Mouse (Mus musculus): ENCODE measurements around the gene Olfr317.
"Not testable (repeated sequence)": the region's sequence is repeated elsewhere in the genome, so short reads cannot be mapped to it uniquely, and the experiment has no call there.

The Olfr317 gene

DNA sequence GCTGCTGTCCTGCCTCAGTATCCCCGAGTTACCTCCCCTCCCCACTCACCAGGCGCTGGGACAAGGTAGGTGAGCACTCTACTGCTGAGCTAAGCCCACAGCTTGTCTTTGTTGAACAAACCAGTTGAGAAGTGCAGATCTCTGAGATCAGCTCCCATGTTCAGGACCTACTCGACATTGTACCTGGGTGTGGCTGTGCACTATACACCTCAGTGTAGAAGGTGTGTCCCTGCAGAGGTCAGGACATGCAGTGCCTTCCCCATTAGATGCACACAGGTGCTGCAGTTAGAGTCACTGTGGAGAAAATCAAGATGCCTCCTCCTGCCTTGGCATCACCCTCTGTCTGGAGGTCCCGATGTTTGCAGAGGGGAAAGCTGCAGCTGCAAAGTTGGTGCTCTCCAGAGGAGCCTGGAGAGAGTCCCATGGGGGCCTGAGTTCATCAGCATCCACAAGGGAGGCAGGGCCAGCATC is at the start of gene Olfr317:
TSS of gene Olfr317 (minus strand) at position 421 of the 471 bp plus-strand sequence.
- DNase-seq (ENCODE audit: low read depth, low spot score): no peak

DNA sequence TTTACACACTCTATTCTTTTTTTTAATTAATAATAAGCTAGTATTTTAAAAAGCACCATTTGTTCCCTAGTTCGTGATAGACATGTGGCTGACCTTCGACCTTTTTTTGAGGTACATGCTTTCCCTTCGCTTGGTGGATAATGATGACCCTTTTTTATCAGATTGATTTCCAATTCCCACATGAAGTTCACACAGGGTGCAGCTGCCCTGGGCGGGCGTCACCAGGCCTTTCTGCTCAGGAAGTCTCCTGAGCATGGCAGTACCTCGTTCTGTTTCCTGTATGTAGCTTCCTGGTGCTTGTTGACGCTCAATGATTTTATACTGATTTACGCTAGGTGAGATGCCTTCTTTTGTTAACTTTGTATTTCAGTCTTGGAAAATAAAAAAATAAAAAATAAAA is 49.3 kb upstream of the Olfr317 start:
- DNase-seq (ENCODE audit: low read depth, low spot score): peak; percentile 29

DNA sequence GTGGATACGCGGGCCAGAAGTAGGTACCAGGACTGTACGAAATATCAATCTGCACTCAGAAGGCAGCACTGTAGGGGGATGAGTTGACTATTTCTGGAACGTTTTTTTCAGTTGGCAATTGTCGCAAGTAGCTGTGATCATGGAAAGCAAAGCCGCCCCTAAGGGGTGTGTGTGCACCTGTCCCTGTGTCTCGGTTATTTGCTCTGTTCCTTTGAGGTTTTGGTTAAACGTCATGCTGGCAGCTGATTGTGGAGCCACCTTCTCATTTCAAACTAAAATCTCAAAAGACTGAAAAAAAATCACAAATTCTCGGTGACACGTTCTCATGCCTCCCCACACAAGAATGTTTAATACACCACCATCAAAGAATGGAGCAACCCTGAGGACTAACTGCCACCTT is 48.6 kb upstream of the Olfr317 start:
- DNase-seq (ENCODE audit: low read depth, low spot score): peak; percentile 33

DNA sequence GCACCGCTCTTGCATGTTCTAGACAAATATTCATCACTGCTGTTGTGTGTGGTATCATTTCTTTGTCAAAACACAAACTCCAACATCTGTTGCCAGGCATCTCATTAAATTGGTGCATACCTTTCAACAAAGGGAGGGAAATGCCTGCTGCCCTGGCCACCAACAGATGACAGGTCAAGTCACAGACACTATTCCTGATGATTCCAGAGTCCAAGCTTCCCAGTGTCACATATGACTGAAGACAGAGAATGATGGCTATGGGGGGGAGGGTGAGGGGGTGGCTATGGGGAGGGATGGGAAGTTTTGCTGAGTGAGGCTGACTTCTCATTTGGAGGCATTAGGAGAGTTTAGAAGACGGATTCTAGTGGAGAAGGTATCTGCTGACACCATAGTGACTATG is 45.2 kb upstream of the Olfr317 start:
- DNase-seq (ENCODE audit: low read depth, low spot score): no peak

DNA sequence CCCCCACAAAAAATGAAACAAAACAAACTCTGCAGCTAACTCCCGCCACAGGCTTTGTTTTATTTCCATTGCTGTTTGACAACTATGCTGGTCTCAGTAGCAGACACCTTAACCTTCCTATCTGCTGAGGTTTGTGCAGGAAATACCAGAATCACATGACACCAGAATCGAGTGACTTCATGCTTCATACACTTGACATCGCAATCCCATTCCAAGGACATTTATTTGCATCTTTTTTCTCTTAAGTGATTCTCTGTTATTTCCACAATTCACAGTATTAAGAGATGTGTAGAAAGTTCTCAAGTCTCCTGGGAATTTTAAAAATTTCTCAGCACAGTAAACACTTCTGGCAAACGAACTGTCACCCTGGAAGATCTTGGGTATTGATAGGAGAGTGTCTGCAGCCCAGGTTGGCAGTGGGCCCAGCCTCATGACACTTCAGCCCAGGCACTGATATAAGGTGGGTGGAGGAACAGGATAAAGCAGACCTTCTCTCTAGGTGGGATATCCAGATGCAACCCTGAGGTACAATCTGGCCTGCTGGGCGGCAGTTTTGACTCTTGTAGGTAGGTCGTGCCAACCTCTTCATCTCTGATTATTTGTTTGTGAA is 43.6 kb upstream of the Olfr317 start, which contains the start of gene Olfr314:
TSS of gene Olfr314 (plus strand) at position 473 of the 610 bp plus-strand sequence.
- no peak for DNase-seq (ENCODE audit: low read depth, low spot score)

DNA sequence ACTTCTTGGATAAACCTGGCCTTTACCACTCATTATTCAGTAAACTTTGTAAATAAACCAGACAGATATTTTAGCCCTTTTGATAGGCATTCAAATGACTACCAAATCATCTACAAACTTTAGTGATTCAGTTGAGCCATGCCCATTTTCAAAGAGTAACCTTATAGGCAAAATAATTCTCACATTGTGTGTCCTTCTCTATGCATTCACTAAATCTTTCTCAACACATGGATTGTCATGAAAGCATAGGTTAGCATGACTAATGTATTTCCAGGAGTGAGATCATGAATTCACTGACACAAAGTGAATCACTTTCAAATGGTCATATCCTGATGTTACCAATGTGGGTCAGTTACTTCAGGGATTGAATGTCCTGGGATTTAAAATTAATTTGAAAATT is 33.9 kb upstream of the Olfr317 start, which contains the start of gene Olfr315:
TSS of gene Olfr315 (plus strand) at position 301 of the 400 bp plus-strand sequence.
- DNase-seq (ENCODE audit: low read depth, low spot score): no peak

DNA sequence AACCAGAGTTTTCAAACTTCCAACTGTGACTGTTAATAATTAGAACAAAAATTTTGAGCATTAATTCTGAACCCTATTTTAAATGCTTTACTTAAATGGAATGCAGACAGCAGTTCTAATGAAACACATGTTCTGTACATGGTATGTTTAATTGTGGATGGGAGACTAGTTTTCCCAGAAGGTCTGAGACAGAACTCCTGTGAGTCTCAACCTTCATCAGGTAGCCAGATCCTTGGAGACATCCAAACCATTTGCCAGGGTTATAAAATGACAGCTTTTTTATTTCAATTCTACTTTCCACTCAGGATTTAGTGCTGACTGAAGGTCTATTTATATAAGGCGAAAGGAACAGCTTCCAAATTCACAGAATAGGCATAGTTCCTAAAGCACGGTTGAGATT is 13.4 kb upstream of the Olfr317 start, which contains the start of gene Olfr316:
TSS of gene Olfr316 (plus strand) at position 301 of the 400 bp plus-strand sequence.
- no peak for DNase-seq (ENCODE audit: low read depth, low spot score)

DNA sequence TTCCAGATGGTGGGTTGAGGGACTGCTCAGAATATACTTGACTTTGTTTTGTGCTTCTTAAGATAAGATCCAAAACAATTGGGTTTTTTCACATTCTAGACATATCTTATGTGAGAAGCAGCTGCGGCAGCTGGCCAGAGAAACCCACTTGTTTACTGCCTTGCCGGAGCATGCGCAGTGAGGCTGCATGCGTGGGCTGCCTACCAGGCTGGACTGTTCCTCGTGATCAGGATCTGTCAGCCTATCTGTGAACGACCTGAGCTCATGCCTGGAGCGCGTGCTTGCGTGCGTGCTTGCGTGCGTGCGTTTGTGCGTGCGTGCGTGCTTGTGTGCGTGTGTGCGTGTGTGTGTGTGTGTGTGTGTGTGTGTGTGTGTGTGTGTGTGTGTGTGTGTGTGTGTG is 12.1 kb upstream of the Olfr317 start:
- not testable (repeated sequence) for DNase-seq (ENCODE audit: low read depth, low spot score)

DNA sequence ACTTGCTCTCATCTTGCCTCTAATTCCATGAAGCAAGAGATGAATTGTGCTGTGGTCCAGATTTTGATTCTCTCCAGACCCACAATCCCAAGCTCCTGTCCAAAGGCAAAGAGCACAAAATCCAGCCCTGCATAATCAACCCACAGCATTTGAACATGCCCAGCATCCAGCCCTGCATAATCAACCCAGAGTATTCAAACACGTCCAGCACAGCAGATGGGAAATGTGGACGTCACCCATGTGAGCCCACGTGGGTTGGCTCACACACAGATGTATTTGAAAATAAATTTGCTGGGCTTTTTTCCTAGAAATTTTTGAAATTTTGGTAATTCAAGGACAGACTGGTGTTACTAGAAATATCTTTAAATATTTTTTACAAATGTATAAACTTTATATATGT is 5.6 kb downstream of the Olfr317 start:
- DNase-seq (ENCODE audit: low read depth, low spot score): no peak

DNA sequence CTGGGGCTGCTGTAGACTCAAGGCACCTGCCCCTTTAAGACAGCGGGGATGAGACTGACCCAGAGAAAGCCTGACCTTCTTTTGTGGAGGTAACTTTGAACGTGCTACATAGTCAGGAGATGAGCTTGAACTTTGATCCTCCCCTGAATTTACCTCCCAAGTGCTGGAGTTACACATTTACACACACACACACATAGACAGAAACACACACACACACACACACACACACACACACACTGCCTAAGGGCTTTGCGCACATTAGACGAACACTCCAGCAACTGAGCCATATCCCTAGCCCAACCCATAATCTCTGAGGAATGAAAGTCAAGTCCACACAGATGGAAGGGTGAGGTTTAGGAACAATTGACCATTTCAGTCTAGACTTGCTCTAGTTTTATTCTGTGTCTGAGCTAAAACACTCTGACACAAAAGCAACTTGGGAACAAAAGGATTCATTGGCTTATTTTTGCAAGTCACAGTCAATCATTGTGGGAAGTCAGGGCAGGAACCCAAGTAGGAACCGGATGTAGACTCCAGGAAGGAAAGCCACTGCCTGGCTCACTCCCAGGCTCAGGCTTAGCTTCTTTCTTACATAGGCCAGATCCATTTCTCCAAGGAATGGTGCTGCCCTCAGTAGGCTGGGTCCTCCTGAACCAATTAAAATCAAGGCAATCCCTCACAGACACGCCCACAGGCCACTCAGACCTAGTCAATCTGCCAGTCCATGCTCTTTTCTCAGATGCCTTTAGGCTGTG is 10.9 kb downstream of the Olfr317 start:
- DNase-seq (ENCODE audit: low read depth, low spot score): not testable (repeated sequence)

DNA sequence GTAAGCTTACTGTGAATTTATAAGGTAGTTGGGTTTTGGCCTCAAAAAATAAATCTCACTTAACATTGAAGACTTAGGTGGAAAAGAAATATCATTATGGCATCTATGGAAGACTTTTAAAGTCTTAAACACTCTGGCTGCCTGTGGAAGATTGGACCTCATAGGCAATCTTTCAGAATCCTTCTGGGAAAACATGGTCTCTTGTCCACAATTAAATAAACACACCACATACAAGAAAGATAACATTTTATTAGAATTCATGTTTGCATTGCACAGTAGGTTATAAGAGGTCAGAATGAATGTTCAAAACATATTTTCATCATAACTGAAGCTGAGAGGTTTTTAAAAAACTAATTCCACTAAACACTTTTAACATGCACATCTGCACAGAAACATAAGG is 15.1 kb downstream of the Olfr317 start, which contains the start of gene Olfr318:
TSS of gene Olfr318 (minus strand) at position 101 of the 400 bp plus-strand sequence.
- no peak for DNase-seq (ENCODE audit: low read depth, low spot score)

DNA sequence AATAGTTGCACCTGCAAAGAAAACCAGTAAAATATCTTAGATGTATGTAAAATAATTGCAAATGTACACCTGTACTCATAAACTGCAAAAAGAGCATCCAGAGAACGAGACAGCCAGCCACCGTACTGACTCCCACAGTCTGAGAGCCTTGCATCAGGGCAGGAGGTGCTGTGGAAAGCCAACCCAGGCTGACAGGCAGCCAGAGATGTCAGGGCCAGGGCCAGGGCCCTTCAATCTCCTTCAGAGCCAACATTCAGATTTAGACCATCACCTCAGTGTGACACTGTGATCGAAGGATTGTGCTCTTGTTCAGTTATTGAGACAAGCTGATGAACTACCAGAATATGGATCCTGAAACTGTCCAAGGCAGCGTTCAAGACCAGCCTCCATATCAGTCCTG is 19.3 kb downstream of the Olfr317 start:
- DNase-seq (ENCODE audit: low read depth, low spot score): no peak

DNA sequence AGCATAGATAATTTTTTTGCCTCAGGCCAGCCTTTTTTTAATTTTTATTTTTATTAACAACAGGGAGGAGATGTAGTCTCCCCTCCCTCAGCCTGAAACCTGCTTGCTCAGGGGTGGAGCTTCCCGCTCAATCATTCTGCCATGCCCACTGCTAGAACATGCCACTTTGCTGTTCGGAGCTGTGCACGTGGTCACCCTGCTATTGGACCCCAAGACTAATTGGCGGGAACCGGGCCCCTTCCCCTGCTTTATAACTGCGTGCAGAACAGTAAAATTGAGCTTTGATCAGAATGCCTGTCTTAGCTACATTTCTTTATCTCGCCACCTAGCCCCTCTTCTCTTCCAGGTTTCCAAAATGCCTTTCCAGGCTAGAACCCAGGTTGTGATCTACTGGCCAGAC is 21.3 kb downstream of the Olfr317 start:
- not testable (repeated sequence) for DNase-seq (ENCODE audit: low read depth, low spot score)

DNA sequence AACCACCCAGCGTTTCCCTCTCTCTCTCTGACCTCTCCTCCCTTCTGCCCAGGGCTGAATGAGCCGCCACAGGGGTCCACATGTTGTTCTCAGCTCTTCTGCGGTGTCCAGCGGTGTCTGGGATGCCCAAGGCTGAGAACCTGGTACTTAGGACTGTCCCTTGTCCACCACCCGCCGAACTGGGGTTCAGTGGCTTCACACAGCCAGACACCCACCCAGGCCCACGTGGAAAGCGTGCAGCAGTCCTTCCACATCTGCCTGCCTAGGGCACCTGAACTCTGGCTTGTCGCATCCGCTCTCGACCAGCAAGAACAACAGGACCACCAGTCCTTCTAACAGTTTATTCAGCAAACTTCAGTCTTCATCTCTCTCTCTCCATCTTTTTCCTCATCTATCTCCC is 29.9 kb downstream of the Olfr317 start:
- DNase-seq (ENCODE audit: low read depth, low spot score): no peak

DNA sequence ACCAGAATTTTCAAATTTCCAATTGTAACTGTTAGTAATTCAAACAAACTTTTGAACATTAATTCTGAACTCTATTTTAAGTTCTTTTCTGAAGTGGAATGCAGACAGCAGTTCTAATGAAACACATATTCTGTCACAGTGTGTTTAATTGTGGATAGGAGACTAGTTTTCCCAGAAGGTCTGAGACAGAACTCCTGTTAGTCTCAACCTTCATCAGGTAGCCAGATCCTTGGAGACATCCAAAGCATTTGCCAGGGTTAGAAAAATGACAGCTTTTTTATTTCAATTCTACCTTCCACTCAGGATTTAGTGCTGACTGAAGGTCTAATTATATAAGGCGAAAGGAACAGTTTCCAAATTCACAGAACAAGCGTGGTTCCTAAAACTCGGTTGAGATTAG is 40.1 kb downstream of the Olfr317 start, which contains the start of gene Olfr319:
TSS of gene Olfr319 (plus strand) at position 301 of the 400 bp plus-strand sequence.
- DNase-seq (ENCODE audit: low read depth, low spot score): no peak
